Mouse (Mus musculus): ENCODE data around the gene Pym1. TPM values are rescaled to one million over a fixed set of nuclear protein-coding genes. Genes with fewer than 3 reads are reported as not detected.

Pym1 gene
- total RNA-seq, 2 experiments from 2014 or later: 7.8 to 9.7 TPM

DNA sequence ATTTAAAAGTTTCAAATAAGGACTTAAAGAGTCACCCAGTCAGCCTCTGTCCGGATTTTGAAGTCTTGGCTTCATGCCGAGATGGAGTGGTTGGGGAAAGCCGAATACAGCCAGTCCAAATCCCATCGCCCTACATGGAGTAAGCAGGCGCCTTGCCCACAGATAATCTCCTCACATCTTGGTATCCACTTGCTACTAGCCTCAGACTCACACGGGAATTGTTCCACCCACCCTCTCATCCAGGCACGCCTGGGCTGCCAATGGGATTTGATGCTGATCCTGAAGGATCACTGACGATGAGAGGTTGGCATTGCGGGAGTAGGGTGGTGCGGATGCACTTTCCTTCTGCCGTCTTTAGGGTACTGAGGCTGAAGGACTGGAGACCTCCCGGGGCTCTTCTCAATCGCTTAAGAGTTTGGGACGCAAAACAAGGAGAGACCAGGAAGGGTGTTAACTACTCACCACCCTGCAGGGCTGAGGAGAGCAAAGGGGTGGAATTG, 56.1 kb downstream of the Pym1 start, which contains the start of gene Dnajc14:
Dnajc14 (plus strand) TSS at position 292 of the 500 bp plus-strand sequence.
- peak; percentile 65 to 74 for DNase-seq
- intact Hi-C loops (cut with DNase I): loop anchor here (1.0 kb wide), 2 partner anchors 25 to 56 kb away; no protein-coding TSS in a partner anchor

DNA sequence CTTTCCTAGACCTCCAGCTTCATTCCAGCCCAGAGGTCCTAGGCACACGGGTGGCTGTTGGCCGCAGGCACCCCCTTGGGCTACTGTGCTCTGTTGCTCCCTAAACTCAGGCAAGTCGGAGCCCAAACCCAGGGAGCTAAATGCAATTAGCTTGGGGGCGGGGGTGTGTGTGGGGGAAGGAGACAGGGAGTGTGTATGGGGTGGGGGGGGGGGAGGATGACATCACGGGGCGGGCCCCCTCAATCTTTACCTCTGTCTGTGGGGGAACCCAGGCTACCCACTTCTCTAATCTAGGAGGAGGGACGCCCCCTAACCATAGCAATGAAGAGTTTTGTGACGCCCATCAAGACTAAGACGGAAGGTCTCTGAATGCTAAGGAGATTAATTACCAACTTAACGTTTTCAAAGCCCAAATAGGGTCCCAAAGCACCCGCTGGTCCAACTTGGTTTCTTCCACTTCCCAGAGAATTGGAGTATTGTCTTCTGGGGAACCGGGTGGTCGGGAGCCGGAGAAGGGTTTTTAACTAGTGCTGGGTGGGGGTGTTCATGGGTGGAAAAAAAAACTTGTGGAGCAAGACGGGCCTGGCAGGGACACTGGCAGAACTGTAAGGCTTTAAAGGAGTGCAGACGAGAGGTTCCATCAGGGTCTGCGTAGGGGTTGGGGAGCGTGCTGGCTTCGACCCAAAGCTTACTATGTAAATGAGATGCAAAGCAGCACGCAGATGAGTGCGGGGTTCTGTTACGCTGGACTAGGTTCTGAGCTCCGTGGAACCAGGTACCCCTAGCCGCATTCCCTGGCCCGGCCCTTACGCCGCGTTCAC, 56.8 kb downstream of the Pym1 start, which contains the start of gene Tmem198b:
Tmem198b (minus strand) TSS at position 100 of the 821 bp plus-strand sequence.
- intact Hi-C loops (cut with DNase I): loop anchor here (1.0 to 5.0 kb wide), 2 partner anchors 56 to 177 kb away; partner anchors contain the start of gene Rps26
- peak; percentile 69 to 82 for DNase-seq

DNA sequence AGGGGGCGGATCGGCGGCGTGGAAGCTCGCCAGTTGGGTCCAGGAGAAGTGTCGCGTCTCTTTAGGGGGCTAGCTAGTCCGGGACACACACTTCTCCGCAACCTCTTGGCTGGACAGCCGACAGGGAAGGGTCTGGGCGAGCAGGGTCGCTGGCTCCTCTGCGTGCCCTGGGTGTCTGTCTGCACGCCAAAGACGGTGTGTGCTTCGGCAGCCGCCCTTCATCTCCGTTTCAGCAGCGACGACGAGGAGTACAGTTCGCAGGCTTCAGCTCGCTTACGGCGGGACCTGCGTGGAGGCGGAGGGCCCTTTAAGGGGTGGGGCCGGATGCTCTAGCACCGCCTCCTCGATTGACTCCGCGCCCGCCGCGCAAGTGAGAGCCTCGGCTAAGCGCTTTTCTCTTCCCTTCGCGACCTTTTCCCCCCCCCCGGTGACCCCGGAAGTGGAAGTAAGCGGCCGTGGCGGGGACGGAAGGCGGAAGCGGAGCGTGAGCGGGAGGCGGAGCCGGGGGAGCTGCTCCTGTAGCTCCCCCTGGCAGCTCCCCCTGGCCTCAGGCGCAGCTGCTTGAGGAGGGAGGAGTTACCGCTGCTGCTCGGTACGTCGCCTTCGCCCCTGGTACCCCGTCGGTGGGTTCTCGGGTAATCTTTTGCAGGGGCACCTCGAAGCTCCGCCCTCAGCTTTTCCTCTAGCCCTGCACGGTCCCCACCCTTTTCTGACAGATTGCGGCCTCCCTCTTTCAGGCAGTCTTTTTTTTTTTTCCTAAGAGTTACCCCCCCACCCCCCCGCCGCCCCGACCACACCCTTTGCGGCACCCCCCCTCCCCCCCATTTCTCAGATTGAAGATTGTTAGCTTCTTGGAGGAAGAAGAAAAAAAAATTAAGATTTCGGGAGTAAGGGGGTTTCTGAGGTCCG, 57.7 kb downstream of the Pym1 start:
- peak; percentile 93 to 96 for DNase-seq
- intact Hi-C loops (cut with DNase I): loop anchor here (5.0 kb wide), 1 partner anchor 178 kb away; the partner anchor contains the start of gene Rps26

DNA sequence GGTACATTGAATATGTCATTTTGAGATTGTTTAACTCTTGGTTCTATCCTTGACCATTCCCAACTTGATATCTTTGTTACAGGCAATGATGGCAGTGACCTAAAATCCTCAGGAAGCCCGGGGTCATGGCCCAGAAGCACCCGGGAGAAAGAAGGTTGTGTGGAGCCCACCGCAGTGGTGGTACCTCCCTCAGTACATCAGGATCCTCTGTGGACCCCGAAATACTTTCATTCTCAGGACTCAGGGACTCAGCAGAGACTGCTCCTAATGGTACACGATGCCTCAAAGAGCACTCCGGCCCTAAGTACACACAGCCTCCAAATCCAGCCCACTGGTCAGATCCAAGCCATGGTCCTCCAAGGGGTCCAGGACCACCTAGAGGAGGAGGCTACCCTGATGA, 58.4 kb downstream of the Pym1 start:
- no peak for DNase-seq
- intact Hi-C loops (cut with DNase I): loop anchor here (2.0 to 5.0 kb wide), 2 partner anchors 15 to 179 kb away; partner anchors contain the start of genes Ormdl2 and Rps26

DNA sequence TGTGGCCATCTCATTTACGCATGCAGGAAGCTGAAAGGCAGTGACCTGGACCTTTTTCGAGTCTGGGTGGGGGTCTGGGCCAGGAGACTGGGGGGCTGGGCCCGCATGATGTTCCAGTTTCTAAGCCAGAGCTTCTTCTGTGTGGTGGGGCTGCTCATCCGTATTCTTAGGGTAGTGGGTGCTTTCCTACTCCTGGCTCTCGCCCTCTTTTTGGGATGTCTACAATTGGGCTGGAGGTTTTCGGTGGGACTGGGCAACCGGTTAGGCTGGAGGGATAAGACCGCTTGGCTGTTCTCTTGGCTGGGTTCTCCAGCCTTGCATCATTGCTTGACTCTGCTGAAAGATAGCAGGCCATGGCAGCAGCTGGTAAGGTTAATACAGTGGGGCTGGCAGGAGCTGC, 59.3 kb downstream of the Pym1 start:
- intact Hi-C loops (cut with DNase I): loop anchor here (2.0 to 5.0 kb wide), 2 partner anchors 14 to 180 kb away; partner anchors contain the start of genes Ormdl2 and Rps26
- no peak for DNase-seq

Other genes starting within 250 kb of the Pym1 start
- gene Myl6b, start 249.2 kb upstream of the Pym1 start, total RNA-seq (2021): 1 to 10 TPM; 2.8 to 3.2 TPM
- 10 to 100 TPM; 19.3 TPM for gene Esyt1, start 222.0 kb upstream of the Pym1 start, total RNA-seq (2021)
- 1 to 10 TPM; 7.2 to 8.8 TPM for gene Zc3h10, start 200.1 kb upstream of the Pym1 start, total RNA-seq (2021)
- 1,000 to 10,000 TPM; 1,509 to 1,535 TPM for gene Rpl41, start 198.6 kb upstream of the Pym1 start, total RNA-seq (2021)
- 10 to 100 TPM; 43.4 to 50.5 TPM for gene Pa2g4, start 181.9 kb upstream of the Pym1 start, total RNA-seq (2021)
- 1 to 10 TPM; 8.9 to 9.2 TPM for gene Erbb3, start 158.2 kb upstream of the Pym1 start, total RNA-seq (2021)
- 100 to 1,000 TPM; 246 to 289 TPM for gene Rps26, start 121.1 kb upstream of the Pym1 start, total RNA-seq (2021)
- gene Ikzf4, start 101.9 kb upstream of the Pym1 start, total RNA-seq (2021): under 1 TPM; 0.62 to 0.69 TPM
- gene Suox, start 73.8 kb upstream of the Pym1 start, total RNA-seq (2021): 10 to 100 TPM; 23.7 to 27.0 TPM
- gene Rab5b, start 51.6 kb upstream of the Pym1 start, total RNA-seq (2021): 10 to 100 TPM; 80.8 to 81.1 TPM
- gene Pmel, start 43.7 kb upstream of the Pym1 start, total RNA-seq (2021): under 1 TPM; 0.46 to 0.50 TPM
- gene Cdk2, start 42.9 kb upstream of the Pym1 start, total RNA-seq (2021): 10 to 100 TPM; 13.8 to 13.9 TPM
- gene Dgka, start 3.0 kb upstream of the Pym1 start, total RNA-seq (2021): 10 to 100 TPM; 11.5 to 12.8 TPM
- 1 to 10 TPM; 3.5 to 4.0 TPM for gene Mmp19, start 43.0 kb downstream of the Pym1 start, total RNA-seq (2021)
- 10 to 100 TPM; 32.8 to 36.4 TPM for gene Dnajc14, start 56.2 kb downstream of the Pym1 start, total RNA-seq (2021)
- gene Tmem198b, start 56.5 kb downstream of the Pym1 start, total RNA-seq (2021): 1 to 10 TPM; 6.8 to 7.0 TPM
- gene Sarnp, start 69.4 kb downstream of the Pym1 start, total RNA-seq (2021): 10 to 100 TPM; 38.0 to 39.1 TPM
- gene Ormdl2, start 73.8 kb downstream of the Pym1 start, total RNA-seq (2021): 1 to 10 TPM; 7.9 to 8.0 TPM
- gene Gdf11, start 143.8 kb downstream of the Pym1 start, total RNA-seq (2021): 1 to 10 TPM; 1.9 to 2.8 TPM
- 100 to 1,000 TPM; 117 to 143 TPM for gene Cd63, start 153.1 kb downstream of the Pym1 start, total RNA-seq (2021)
- gene Rdh5, start 175.0 kb downstream of the Pym1 start, total RNA-seq (2021): 1 to 10 TPM; 6.4 to 7.5 TPM
- gene Bloc1s1, start 176.1 kb downstream of the Pym1 start, total RNA-seq (2021): 100 to 1,000 TPM; 184 to 206 TPM
- gene Itga7, start 185.9 kb downstream of the Pym1 start, total RNA-seq (2021): 100 to 1,000 TPM; 160 to 167 TPM
- not detected for gene Mettl7b, start 213.1 kb downstream of the Pym1 start, total RNA-seq (2021)
- not detected for gene Olfr9, start 241.5 kb downstream of the Pym1 start, total RNA-seq (2021)